Mouse (Mus musculus): ENCODE results near the gene Rnf186. TPM values are rescaled to one million over a fixed set of nuclear protein-coding genes. Genes with fewer than 3 reads are reported as not detected.
A peak's percentile ranks its signal among the peaks of the same experiment; 100 is the strongest.

The Rnf186 gene
- polyA plus RNA-seq (2011; ENCODE audit: insufficient read depth, insufficient read length, low replicate concordance, missing spikeins): not detected in 2 replicates

GRCm38 (mm10) chr4:138966866-138967265 is at the start of gene Rnf186:
Gene Rnf186, plus strand, starts transcription at chr4:138967112.
- Histone ChIP-seq H3K4me1 (ENCODE audit: control insufficient read depth, insufficient read depth, low read length) (no peaks in the 10 kb centered on the region), H3K4me3 (replicated peaks; ENCODE audit: control insufficient read depth, low read depth, low read length) (no peak within 1 kb of the TSS), H3K27ac (ENCODE audit: control insufficient read depth, insufficient read depth, low read depth, low read length, poor library complexity) (no peak within 1 kb of the TSS)
- WGBS: 89% methylated on average over 13 of the region's 13 CpGs
- no peak for TF ChIP-seq POLR2A (IDR thresholded peaks at IDR 0.05; ENCODE audit: borderline replicate concordance, control insufficient read depth, low read depth, low read length)
- TF ChIP-seq CTCF (IDR thresholded peaks at IDR 0.05; ENCODE audit: control insufficient read depth, insufficient read depth, low read length): no peak

GRCm38 (mm10) chr4:138917282-138917681 is 49.6 kb upstream of the Rnf186 start:
- H3K4me3 ChIP-seq (replicated peaks; ENCODE audit: control insufficient read depth, low read depth, low read length): no peak overlapping the region
- no peak overlapping the region for H3K27ac ChIP-seq (ENCODE audit: control insufficient read depth, insufficient read depth, low read depth, low read length, poor library complexity)
- 80% methylated on average over 9 of the region's 9 CpGs for WGBS
- TF ChIP-seq POLR2A (IDR thresholded peaks at IDR 0.05; ENCODE audit: borderline replicate concordance, control insufficient read depth, low read depth, low read length): no peak
- peaks cover 1% of the 10 kb centered on the region; the same call in 1 of the 2 replicates for H3K4me1 ChIP-seq (ENCODE audit: control insufficient read depth, insufficient read depth, low read length)

- TF ChIP-seq CTCF (IDR thresholded peaks at IDR 0.05; ENCODE audit: control insufficient read depth, insufficient read depth, low read length) (no peak), POLR2A (IDR thresholded peaks at IDR 0.05; ENCODE audit: borderline replicate concordance, control insufficient read depth, low read depth, low read length) (no peak)
- Histone ChIP-seq H3K4me3 (replicated peaks; ENCODE audit: control insufficient read depth, low read depth, low read length) (no peak overlapping the region), H3K27ac (ENCODE audit: control insufficient read depth, insufficient read depth, low read depth, low read length, poor library complexity) (no peak overlapping the region), H3K4me1 (ENCODE audit: control insufficient read depth, insufficient read depth, low read length) (no peaks in the 10 kb centered on the region)
- WGBS: 42% methylated on average over 20 of the region's 20 CpGs
Measured at GRCm38 (mm10) chr4:138921254-138922130, 45.4 kb upstream of the Rnf186 start.

DNA sequence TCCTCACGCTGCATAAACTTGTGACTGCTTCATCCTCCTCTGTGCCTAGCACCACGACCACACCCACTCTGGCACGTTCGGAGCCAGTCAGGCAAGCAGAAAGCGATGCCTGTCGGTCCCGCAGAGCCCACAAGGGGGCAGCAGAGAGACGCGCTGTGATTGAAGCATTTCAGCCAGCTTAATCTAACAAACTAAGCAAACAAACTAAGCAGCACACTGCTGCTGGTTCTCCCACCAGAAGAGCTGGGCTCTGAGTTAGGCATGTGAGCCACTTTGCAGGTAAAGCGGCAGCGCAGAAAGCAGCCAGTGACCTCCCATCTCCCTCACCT is 44.8 kb upstream of the Rnf186 start:
- 1% methylated on average over 11 of the region's 11 CpGs for WGBS
- TF ChIP-seq CTCF (IDR thresholded peaks at IDR 0.05; ENCODE audit: control insufficient read depth, insufficient read depth, low read length): peak; percentile 98
- no peak for TF ChIP-seq POLR2A (IDR thresholded peaks at IDR 0.05; ENCODE audit: borderline replicate concordance, control insufficient read depth, low read depth, low read length)
- no peaks in the 10 kb centered on the region for H3K4me1 ChIP-seq (ENCODE audit: control insufficient read depth, insufficient read depth, low read length)
- H3K27ac ChIP-seq (ENCODE audit: control insufficient read depth, insufficient read depth, low read depth, low read length, poor library complexity): no peak overlapping the region
- H3K4me3 ChIP-seq (replicated peaks; ENCODE audit: control insufficient read depth, low read depth, low read length): no peak overlapping the region

DNA sequence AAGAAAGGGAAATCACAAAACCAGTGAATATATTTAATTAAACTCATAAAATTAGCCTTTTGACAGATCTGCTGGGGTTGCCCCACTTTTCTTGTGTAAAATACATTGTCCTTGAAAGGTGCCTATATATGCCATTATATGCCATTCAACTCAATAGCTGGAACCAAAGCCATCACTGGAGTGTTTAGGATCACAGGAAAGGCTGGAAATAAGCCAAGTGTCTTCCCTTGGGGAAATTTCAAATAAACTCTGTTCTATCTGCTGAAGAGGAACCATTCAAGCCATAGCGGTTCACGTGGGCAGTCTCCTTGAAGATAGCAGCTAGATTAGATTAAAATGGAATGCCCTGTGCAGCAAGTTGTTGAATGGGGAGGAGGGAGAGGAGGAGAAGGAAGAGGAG is 41.4 kb upstream of the Rnf186 start:
- Histone ChIP-seq H3K27ac (ENCODE audit: control insufficient read depth, insufficient read depth, low read depth, low read length, poor library complexity) (no peak overlapping the region), H3K4me3 (replicated peaks; ENCODE audit: control insufficient read depth, low read depth, low read length) (no peak overlapping the region), H3K4me1 (ENCODE audit: control insufficient read depth, insufficient read depth, low read length) (no peaks in the 10 kb centered on the region)
- 69% methylated on average over 2 of the region's 2 CpGs for WGBS
- TF ChIP-seq POLR2A (IDR thresholded peaks at IDR 0.05; ENCODE audit: borderline replicate concordance, control insufficient read depth, low read depth, low read length) (no peak), CTCF (IDR thresholded peaks at IDR 0.05; ENCODE audit: control insufficient read depth, insufficient read depth, low read length) (no peak)

DNA sequence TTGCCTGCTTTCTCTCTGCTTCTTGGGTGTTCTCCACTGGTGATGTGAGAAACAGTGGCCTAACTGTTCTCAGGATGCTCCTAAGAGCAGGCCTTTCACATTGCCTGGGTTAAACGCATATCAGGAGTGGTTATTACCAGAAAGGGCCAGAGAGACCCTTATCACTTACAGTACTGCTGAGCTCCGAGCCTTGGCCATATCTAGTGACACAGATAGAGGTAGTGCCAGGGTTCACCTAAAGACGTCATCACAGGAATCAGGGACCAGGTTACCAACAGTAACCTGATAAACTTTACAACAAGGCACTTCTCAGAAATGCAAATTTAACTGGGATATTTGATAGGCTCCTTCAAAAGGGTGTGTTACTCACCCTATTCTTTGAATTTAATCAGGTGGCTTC is 33.0 kb upstream of the Rnf186 start:
- no peak for TF ChIP-seq CTCF (IDR thresholded peaks at IDR 0.05; ENCODE audit: control insufficient read depth, insufficient read depth, low read length)
- no peak for TF ChIP-seq POLR2A (IDR thresholded peaks at IDR 0.05; ENCODE audit: borderline replicate concordance, control insufficient read depth, low read depth, low read length)
- H3K4me3 ChIP-seq (replicated peaks; ENCODE audit: control insufficient read depth, low read depth, low read length): no peak overlapping the region
- 66% methylated on average over 3 of the region's 3 CpGs for WGBS

DNA sequence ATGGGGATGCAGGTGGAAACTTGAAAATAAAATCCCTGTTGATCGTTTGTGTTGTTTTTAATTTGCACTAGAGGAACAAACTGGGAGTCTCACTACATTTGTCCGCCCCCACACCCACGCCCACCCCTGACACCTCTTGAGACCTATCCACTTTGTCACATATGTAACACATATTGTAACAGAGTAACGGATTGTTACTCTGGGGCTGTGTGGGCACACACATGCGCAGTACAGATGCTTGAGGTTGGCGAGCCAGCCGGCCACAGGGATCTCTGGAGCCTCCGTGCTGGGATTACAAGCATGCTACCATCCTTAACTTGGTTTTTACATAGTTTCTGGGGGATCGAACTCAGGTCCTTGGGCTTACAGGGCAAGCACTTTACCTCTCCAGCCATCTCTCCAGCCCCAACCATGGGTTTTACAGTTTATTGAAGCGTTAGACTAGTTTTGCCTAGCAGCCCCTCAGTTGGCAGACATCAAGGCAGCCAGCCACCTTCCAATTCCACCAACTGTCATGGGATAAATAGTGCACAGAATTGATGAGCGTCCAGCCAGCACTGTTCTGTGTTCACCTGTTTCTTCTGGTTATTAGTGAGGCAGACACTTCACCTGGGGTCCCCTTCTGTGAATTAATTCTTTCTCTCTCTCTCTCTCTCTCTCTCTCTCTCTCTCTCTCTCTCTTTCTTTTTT is 32.3 kb upstream of the Rnf186 start:
- no peak overlapping the region for H3K4me3 ChIP-seq (replicated peaks; ENCODE audit: control insufficient read depth, low read depth, low read length)
- no peak overlapping the region for H3K27ac ChIP-seq (ENCODE audit: control insufficient read depth, insufficient read depth, low read depth, low read length, poor library complexity)
- TF ChIP-seq POLR2A (IDR thresholded peaks at IDR 0.05; ENCODE audit: borderline replicate concordance, control insufficient read depth, low read depth, low read length) (no peak), CTCF (IDR thresholded peaks at IDR 0.05; ENCODE audit: control insufficient read depth, insufficient read depth, low read length) (no peak)
- no peaks in the 10 kb centered on the region for H3K4me1 ChIP-seq (ENCODE audit: control insufficient read depth, insufficient read depth, low read length)
- WGBS: 81% methylated on average over 11 of the region's 11 CpGs

More for the DNA sequence above, 33.0 kb upstream of the Rnf186 start:
- Histone ChIP-seq H3K27ac (ENCODE audit: control insufficient read depth, insufficient read depth, low read depth, low read length, poor library complexity) (no peak overlapping the region), H3K4me1 (ENCODE audit: control insufficient read depth, insufficient read depth, low read length) (no peaks in the 10 kb centered on the region)

DNA sequence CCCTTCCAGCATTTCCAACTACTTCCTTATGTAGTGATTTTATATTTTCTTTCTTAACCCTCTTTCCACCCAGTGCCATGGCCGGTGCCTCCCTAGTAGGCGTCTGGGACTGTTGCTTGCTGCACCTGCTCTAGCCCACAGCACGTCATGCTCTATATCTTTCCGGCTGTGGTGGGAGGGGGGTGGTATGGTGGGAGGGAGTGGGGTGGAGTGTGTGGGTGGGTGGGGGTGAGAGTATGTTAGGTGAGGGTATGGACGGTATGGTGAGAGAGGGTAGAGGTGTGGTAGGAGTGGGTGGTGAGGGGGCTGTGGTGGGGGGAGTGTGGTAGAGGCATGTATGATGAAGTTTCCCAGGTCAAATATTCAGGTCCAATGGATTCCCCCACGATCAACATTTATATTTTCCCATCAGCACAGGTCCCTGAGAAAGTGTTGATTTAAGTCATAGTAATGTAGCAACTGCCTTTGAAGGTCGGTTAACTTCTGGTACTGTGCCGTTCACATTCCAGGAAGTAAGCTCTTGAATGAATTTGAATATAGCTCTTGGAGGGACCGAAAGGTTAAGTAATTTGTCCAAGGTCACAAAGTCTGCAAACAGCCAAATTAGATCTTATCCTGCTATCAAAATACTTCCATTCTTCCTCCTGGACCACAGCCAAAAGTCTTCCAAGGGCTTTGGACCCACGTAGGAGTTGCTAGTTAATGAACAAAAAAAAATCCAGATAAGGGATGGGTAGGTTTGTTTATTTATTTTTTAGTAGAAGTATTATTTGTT is 28.2 kb upstream of the Rnf186 start:
- WGBS: 32% methylated on average over 10 of the region's 10 CpGs
- Histone ChIP-seq H3K4me3 (replicated peaks; ENCODE audit: control insufficient read depth, low read depth, low read length) (no peak overlapping the region), H3K4me1 (ENCODE audit: control insufficient read depth, insufficient read depth, low read length) (peaks cover 1% of the 10 kb centered on the region; the same call in 1 of the 2 replicates), H3K27ac (ENCODE audit: control insufficient read depth, insufficient read depth, low read depth, low read length, poor library complexity) (no peak overlapping the region)
- no peak for TF ChIP-seq POLR2A (IDR thresholded peaks at IDR 0.05; ENCODE audit: borderline replicate concordance, control insufficient read depth, low read depth, low read length)
- no peak for TF ChIP-seq CTCF (IDR thresholded peaks at IDR 0.05; ENCODE audit: control insufficient read depth, insufficient read depth, low read length)

Measured in bone marrow, adult 2 months (tissue).